Mouse (Mus musculus) kidney, postnatal 36 days (tissue): Measurements from ENCODE around the gene Ccdc78.

Experiments used
- DNase-seq, 2 experiments: peaks; one replicate each; pipeline ENCODE4 v3.0.0; 2021 to 2022; ENCODE audit warnings: mixed read lengths in 2 of 2

Ccdc78 gene

GRCm38 (mm10) chr17:25817662-25818061 is 31.3 kb downstream of the Ccdc78 start:
- no peak for DNase-seq

GRCm38 (mm10) chr17:25818851-25819780 is 32.7 kb downstream of the Ccdc78 start:
- DNase-seq = peak in 1 of 2 experiments; percentile 36

- DNase-seq = peak; percentile 79 to 82
Observed at GRCm38 (mm10) chr17:25823452-25823851, 37.1 kb downstream of the Ccdc78 start, which contains the start of gene Wdr24. Gene Wdr24, plus strand, starts transcription at chr17:25823627.

- DNase-seq = no peak
Observed at GRCm38 (mm10) chr17:25824362-25825142, 38.2 kb downstream of the Ccdc78 start.

- DNase-seq = no peak
Observed at GRCm38 (mm10) chr17:25825311-25825710, 38.9 kb downstream of the Ccdc78 start.

- DNase-seq = no peak
Observed at GRCm38 (mm10) chr17:25825984-25826570, 39.7 kb downstream of the Ccdc78 start.

- DNase-seq = no peak
Observed at GRCm38 (mm10) chr17:25827011-25827410, 40.6 kb downstream of the Ccdc78 start.

GRCm38 (mm10) chr17:25827546-25828222 is 41.3 kb downstream of the Ccdc78 start:
- DNase-seq = no peak

GRCm38 (mm10) chr17:25828223-25828594 is 41.8 kb downstream of the Ccdc78 start:
- no peak for DNase-seq

- DNase-seq = peak; percentile 85 to 89
Observed at GRCm38 (mm10) chr17:25828712-25829557, 42.6 kb downstream of the Ccdc78 start, which contains the start of gene Jmjd8. Gene Jmjd8, plus strand, starts transcription at chr17:25828867.

- no peak for DNase-seq
Observed at GRCm38 (mm10) chr17:25829558-25830017, 43.2 kb downstream of the Ccdc78 start.

- no peak for DNase-seq
Observed at GRCm38 (mm10) chr17:25830200-25830753, 43.9 kb downstream of the Ccdc78 start.

- DNase-seq = no peak
Observed at GRCm38 (mm10) chr17:25830806-25831431, 44.5 kb downstream of the Ccdc78 start.

- DNase-seq = peak in 1 of 2 experiments; percentile 63
Observed at GRCm38 (mm10) chr17:25831451-25832281, 45.3 kb downstream of the Ccdc78 start.

- peak; percentile 100 for DNase-seq
Observed at GRCm38 (mm10) chr17:25832436-25833290, 46.3 kb downstream of the Ccdc78 start.

GRCm38 (mm10) chr17:25833291-25833663 is 46.9 kb downstream of the Ccdc78 start, which contains the start of gene Stub1:
Gene Stub1, minus strand, starts transcription at chr17:25833404.
- peak; percentile 96 to 97 for DNase-seq

GRCm38 (mm10) chr17:25833961-25834594 is 47.7 kb downstream of the Ccdc78 start:
- DNase-seq = peak; percentile 78 to 83
